Mouse (Mus musculus) small intestine, adult 2 months (tissue): ENCODE results near the gene Dusp2.

ENCODE experiments used
- CTCF ChIP-seq: fragments of 200-500 bp; IDR thresholded peaks from 2 replicates; pipeline ENCODE4 v1.5.1; 2012; ENCODE audit warnings: low read depth, mild to moderate bottlenecking, control low read depth, inconsistent platforms, low read length, moderate library complexity, mixed read lengths; ENCODE audit not compliant: insufficient replicate concordance, insufficient read length; ENCODE audit errors: extremely low read depth
- POLR2A ChIP-seq: fragments of 200-500 bp; IDR thresholded peaks from 2 replicates; pipeline ENCODE4 v1.6.1; 2012; ENCODE audit warnings: low read depth, mild to moderate bottlenecking, control low read depth, inconsistent platforms, low read length, moderate library complexity

DNA sequence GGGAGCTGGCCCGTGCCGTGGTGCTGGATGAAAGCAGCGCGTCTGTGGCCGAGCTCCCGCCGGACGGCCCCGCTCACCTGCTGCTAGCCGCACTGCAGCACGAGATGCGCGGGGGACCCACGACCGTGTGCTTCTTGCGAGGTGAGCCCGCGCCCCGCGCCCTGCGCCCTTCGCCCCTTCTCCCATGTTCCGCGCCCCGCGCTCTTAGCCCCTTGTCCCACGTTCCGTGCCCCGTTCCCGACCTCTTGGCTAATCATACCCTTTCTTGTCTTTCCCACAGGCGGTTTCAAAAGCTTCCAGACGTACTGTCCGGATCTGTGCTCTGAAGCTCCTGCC lies 506 bp downstream of the Dusp2 start:
- TF ChIP-seq CTCF, result no peak
- TF ChIP-seq POLR2A, result no peak
